Mouse (Mus musculus) intestine, embryonic 15.5 days (tissue): ENCODE measurements around the gene Olfr630. TPM values are rescaled to one million over a fixed set of nuclear protein-coding genes. Genes with fewer than 3 reads are reported as not detected.

Source experiments
- ATAC-seq: fragments of 200-750 bp; cut with Nextera tagmentation; 2 replicates; pipeline ENCODE4 v1.8.0; 2017; ENCODE audit warnings: moderate TSS enrichment, moderate library complexity
- H3K27ac ChIP-seq: fragments of 300-500 bp; sonication (generic); 2 replicates; pipeline ENCODE4 v1.5.1; 2015; ENCODE audit warnings: mild to moderate bottlenecking, inconsistent platforms
- H3K27me3 ChIP-seq: fragments of 300-500 bp; sonication (generic); replicated peaks from 2 replicates; pipeline ENCODE4 v1.6.1; 2015; ENCODE audit warnings: inconsistent platforms
- H3K36me3 ChIP-seq: fragments of 300-500 bp; sonication (generic); 2 replicates; pipeline ENCODE4 v1.6.1; 2015; ENCODE audit warnings: inconsistent platforms
- H3K4me1 ChIP-seq: fragments of 300-500 bp; sonication (generic); replicated peaks from 2 replicates; pipeline ENCODE4 v1.6.1; 2015; ENCODE audit warnings: inconsistent platforms
- H3K4me2 ChIP-seq: fragments of 300-500 bp; sonication (generic); replicated peaks from 2 replicates; pipeline ENCODE4 v1.6.1; 2015; ENCODE audit warnings: mild to moderate bottlenecking, inconsistent platforms
- H3K4me3 ChIP-seq: fragments of 300-500 bp; sonication (generic); replicated peaks from 2 replicates; pipeline ENCODE4 v1.5.1; 2015; ENCODE audit warnings: inconsistent platforms
- H3K9ac ChIP-seq: fragments of 300-500 bp; sonication (generic); 2 replicates; pipeline ENCODE4 v1.6.1; 2015; ENCODE audit warnings: inconsistent platforms
- H3K9me3 ChIP-seq: fragments of 300-500 bp; sonication (generic); 2 replicates; pipeline ENCODE4 v1.6.1; 2016; ENCODE audit warnings: inconsistent platforms
- WGBS: fragments of 180-500 bp; shearing (Covaris S2); methylation state at CpG from one replicate; pipeline ENCODE4 v1.1.7; 2015; 5-methylcytosine and 5-hydroxymethylcytosine counted together
- polyA plus RNA-seq: library from polyadenylated mRNA; unstranded; fragments of >200 nt; fragmentation: Nextera tagmentation; extraction: Ambion mirVana; gene quantifications from 2 replicates; pipeline ENCODE4 v1.2.1, GENCODE M21; 2015

Olfr630 gene
- polyA plus RNA-seq, 1 experiment from 2014 or later: not detected

GRCm38 (mm10) chr7:103712024-103712423, 45.1 kb downstream of the Olfr630 start:
- no peak overlapping the region for H3K4me2 ChIP-seq
- ATAC-seq: no peak
- H3K4me3 ChIP-seq: no peak overlapping the region
- H3K9ac ChIP-seq: no peak overlapping the region
- H3K27ac ChIP-seq: no peak overlapping the region
- H3K27me3 ChIP-seq: no peaks in the 10 kb centered on the region
- H3K9me3 ChIP-seq: no peaks in the 10 kb centered on the region
- no peaks in the 10 kb centered on the region for H3K4me1 ChIP-seq
- WGBS: 36% methylated on average over 2 of the region's 2 CpGs
- H3K36me3 ChIP-seq: no peaks in the 10 kb centered on the region

Other genes with a start within 250 kb of the Olfr630 start
- not detected in 2 replicates for gene Olfr610, start 245.2 kb downstream of the Olfr630 start, polyA plus RNA-seq
- gene Olfr611, start 236.5 kb downstream of the Olfr630 start, polyA plus RNA-seq: not detected in 2 replicates
- not detected in 2 replicates for gene Olfr612, start 214.6 kb downstream of the Olfr630 start, polyA plus RNA-seq
- not detected in 2 replicates for gene Olfr613, start 209.3 kb downstream of the Olfr630 start, polyA plus RNA-seq
- gene Olfr615, start 201.3 kb downstream of the Olfr630 start, polyA plus RNA-seq: not detected in 2 replicates
- not detected in 2 replicates for gene Olfr616, start 188.2 kb downstream of the Olfr630 start, polyA plus RNA-seq
- not detected in 2 replicates for gene Olfr617, start 184.3 kb downstream of the Olfr630 start, polyA plus RNA-seq
- not detected in 2 replicates for gene Olfr618, start 167.2 kb downstream of the Olfr630 start, polyA plus RNA-seq
- gene Olfr619, start 156.8 kb downstream of the Olfr630 start, polyA plus RNA-seq: not detected in 2 replicates
- gene Olfr620, start 144.8 kb downstream of the Olfr630 start, polyA plus RNA-seq: not detected in 2 replicates
- gene Olfr622, start 114.6 kb downstream of the Olfr630 start, polyA plus RNA-seq: not detected in 2 replicates
- not detected in 2 replicates for gene Olfr623, start 93.6 kb downstream of the Olfr630 start, polyA plus RNA-seq
- gene Olfr624, start 86.1 kb downstream of the Olfr630 start, polyA plus RNA-seq: 0.03 TPM in 1 of 2 replicates, not detected in the other
- not detected in 2 replicates for gene Olfr625-ps1, start 74.6 kb downstream of the Olfr630 start, polyA plus RNA-seq
- not detected in 2 replicates for gene Olfr243, start 42.7 kb downstream of the Olfr630 start, polyA plus RNA-seq
- not detected in 2 replicates for gene Olfr628, start 27.0 kb downstream of the Olfr630 start, polyA plus RNA-seq
- not detected in 2 replicates for gene Olfr629, start 12.4 kb downstream of the Olfr630 start, polyA plus RNA-seq
- not detected in 2 replicates for gene Olfr69, start 14.3 kb upstream of the Olfr630 start, polyA plus RNA-seq
- not detected in 2 replicates for gene Olfr68, start 22.4 kb upstream of the Olfr630 start, polyA plus RNA-seq
- gene Olfr67, start 34.5 kb upstream of the Olfr630 start, polyA plus RNA-seq: not detected in 2 replicates
- 2,721 and 2,775 TPM in 2 replicates for gene Hbb-bt, start 56.7 kb upstream of the Olfr630 start, polyA plus RNA-seq
- gene Hbb-bs, start 70.8 kb upstream of the Olfr630 start, polyA plus RNA-seq: 7,434 and 7,479 TPM in 2 replicates
- not detected in 2 replicates for gene Hbb-bh2, start 83.2 kb upstream of the Olfr630 start, polyA plus RNA-seq
- gene Hbb-bh1, start 85.8 kb upstream of the Olfr630 start, polyA plus RNA-seq: 2.0 and 2.2 TPM in 2 replicates
- gene Hbb-y, start 95.9 kb upstream of the Olfr630 start, polyA plus RNA-seq: 165 and 266 TPM in 2 replicates
- not detected in 2 replicates for gene Olfr66, start 128.9 kb upstream of the Olfr630 start, polyA plus RNA-seq
- gene Olfr64, start 137.2 kb upstream of the Olfr630 start, polyA plus RNA-seq: not detected in 2 replicates
- gene Olfr65, start 146.2 kb upstream of the Olfr630 start, polyA plus RNA-seq: not detected in 2 replicates
- not detected in 2 replicates for gene Olfr631, start 171.5 kb upstream of the Olfr630 start, polyA plus RNA-seq
- not detected in 2 replicates for gene Olfr632, start 177.0 kb upstream of the Olfr630 start, polyA plus RNA-seq
- gene Olfr633, start 187.1 kb upstream of the Olfr630 start, polyA plus RNA-seq: not detected in 2 replicates
- gene Olfr635, start 213.8 kb upstream of the Olfr630 start, polyA plus RNA-seq: 0.01 TPM in 1 of 2 replicates, not detected in the other
- gene Olfr638, start 241.4 kb upstream of the Olfr630 start, polyA plus RNA-seq: not detected in 2 replicates